ENCODE assay signal across 11 mouse cellular contexts in genomic region chr5:112282780-112283482, GRCm38 (mm10). TPM values are rescaled to one million over a fixed set of nuclear protein-coding genes. Genes with fewer than 3 reads are reported as not detected.
DNase-seq lines count a peak whose midpoint lies in the region; ATAC-seq and TF ChIP-seq lines count a peak whose summit lies in the region.
"Had no signal": no experiment of that assay in that cellular context is flagged by ENCODE, and none has a peak within 500 bp of the region (broad histone marks: within the 10 kb centered on the region; RNA-seq: fewer than 3 reads in every experiment).

No protein-coding gene starts in this region.

- peak overlapping the region; percentile 12; the same call in 1 of the 2 replicates for H3K4me2 ChIP-seq in heart, postnatal 0 days (ENCODE audit: low read depth, low read length)
- H3K4me2 ChIP-seq in stomach, embryonic 15.5 days, result peak overlapping the region; percentile 5; the same call in 1 of the 2 replicates
- H3K4me2 ChIP-seq: neural tube, embryonic 13.5 days had no signal

- H3K36me3 ChIP-seq in heart, embryonic 10.5 days, result no peaks in the 10 kb centered on the region
- peaks cover 81% of the 10 kb centered on the region for H3K36me3 ChIP-seq in megakaryocyte, embryonic 14.5 days (replicated peaks; ENCODE audit: low read length)
- no peaks in the 10 kb centered on the region for H3K36me3 ChIP-seq in heart, postnatal 0 days (replicated peaks; ENCODE audit: control insufficient read depth, insufficient read depth, low read length)
- H3K36me3 ChIP-seq in stomach, embryonic 15.5 days, result no peaks in the 10 kb centered on the region
- H3K36me3 ChIP-seq: neural tube, embryonic 13.5 days had no signal

- no peak overlapping the region for H3K4me3 ChIP-seq in heart, embryonic 10.5 days
- H3K4me3 ChIP-seq in megakaryocyte, embryonic 14.5 days (replicated peaks), result peak overlapping the region; percentile 97
- no peak overlapping the region for H3K4me3 ChIP-seq in heart, postnatal 0 days (ENCODE audit: low read depth, low read length)
- no peak overlapping the region for H3K4me3 ChIP-seq in stomach, embryonic 15.5 days (replicated peaks)
- H3K4me3 ChIP-seq: neural tube, embryonic 13.5 days had no signal

- no peak for DNase-seq in heart, embryonic 10.5 days (ENCODE audit: low spot score)
- DNase-seq in heart, postnatal 14 days, result no peak
- DNase-seq in heart, postnatal 0 days (ENCODE audit: low spot score), result no peak
- DNase-seq in MN1 (ENCODE audit: low spot score), result no peak
- DNase-seq in ovary, postnatal 10 days (ENCODE audit: low spot score), result no peak
- DNase-seq: layer of hippocampus, adult 9-11 months had no signal

- no peak for TF ChIP-seq CTCF in heart, postnatal 0 days (IDR thresholded peaks at IDR 0.05; ENCODE audit: low read depth)

- 56% methylated on average over 9 of the region's 9 CpGs for WGBS in heart, embryonic 10.5 days
- 52% methylated on average over 9 of the region's 9 CpGs for WGBS in heart, postnatal 0 days
- WGBS in stomach, embryonic 15.5 days, result 70% methylated on average over 9 of the region's 9 CpGs

- no peaks in the 10 kb centered on the region for H3K27me3 ChIP-seq in heart, embryonic 10.5 days (ENCODE audit: insufficient read depth, poor library complexity, severe bottlenecking)
- no peaks in the 10 kb centered on the region for H3K27me3 ChIP-seq in megakaryocyte, embryonic 14.5 days (replicated peaks)
- H3K27me3 ChIP-seq in heart, postnatal 0 days (ENCODE audit: control insufficient read depth, insufficient read depth, low read length), result no peaks in the 10 kb centered on the region
- no peaks in the 10 kb centered on the region for H3K27me3 ChIP-seq in stomach, embryonic 15.5 days (replicated peaks)
- H3K27me3 ChIP-seq: neural tube, embryonic 13.5 days had no signal

- peaks cover 88% of the 10 kb centered on the region for H3K4me1 ChIP-seq in heart, embryonic 10.5 days
- H3K4me1 ChIP-seq in megakaryocyte, embryonic 14.5 days, result peaks cover 100% of the 10 kb centered on the region
- H3K4me1 ChIP-seq in heart, postnatal 0 days (ENCODE audit: control insufficient read depth, insufficient read depth), result peaks cover 62% of the 10 kb centered on the region
- H3K4me1 ChIP-seq in stomach, embryonic 15.5 days, result peaks cover 41% of the 10 kb centered on the region

- TF ChIP-seq EP300 in heart, postnatal 0 days (IDR thresholded peaks at IDR 0.05; ENCODE audit: low read depth), result no peak

- H3K9ac ChIP-seq in heart, postnatal 0 days (replicated peaks; ENCODE audit: low read depth, low read length), result no peak overlapping the region
- H3K9ac ChIP-seq in stomach, embryonic 15.5 days, result no peak overlapping the region
- H3K9ac ChIP-seq: neural tube, embryonic 13.5 days had no signal

- ATAC-seq in megakaryocyte, adult 5-6 weeks (ENCODE audit: poor library complexity, severe bottlenecking), result no peak
- no peak for ATAC-seq in heart, postnatal 0 days (ENCODE audit: insufficient read depth, low read depth)
- no peak for ATAC-seq in stomach, embryonic 15.5 days (ENCODE audit: insufficient read depth, low FRiP score, low read depth)

- intact Hi-C loops in heart, postnatal 14 days (cut with DNase I), result loop anchor here (2.0 kb wide), 1 partner anchor 18 kb away; no protein-coding TSS in a partner anchor

- H3K9me3 ChIP-seq in heart, embryonic 10.5 days, result no peaks in the 10 kb centered on the region
- H3K9me3 ChIP-seq in megakaryocyte, embryonic 14.5 days, result no peaks in the 10 kb centered on the region
- H3K9me3 ChIP-seq in heart, postnatal 0 days (replicated peaks; ENCODE audit: control insufficient read depth, low read length), result no peaks in the 10 kb centered on the region
- no peaks in the 10 kb centered on the region for H3K9me3 ChIP-seq in stomach, embryonic 15.5 days
- H3K9me3 ChIP-seq: neural tube, embryonic 13.5 days had no signal

- peak overlapping the region; percentile 69; the same call in 1 of the 2 replicates for H3K27ac ChIP-seq in heart, embryonic 10.5 days
- H3K27ac ChIP-seq in heart, postnatal 0 days (ENCODE audit: low read depth), result peak overlapping the region; percentile 78
- peak overlapping the region; percentile 61; the same call in 1 of the 2 replicates for H3K27ac ChIP-seq in stomach, embryonic 15.5 days
- H3K27ac ChIP-seq: neural tube, embryonic 13.5 days had no signal

RNA-seq across cellular contexts. Expression of gene Tpst2, which starts 6.4 kb away (rescaled TPM):
- 34.1 and 41.2 TPM in 2 replicates for polyA plus RNA-seq in heart, embryonic 10.5 days (2016; fragmentation: Nextera tagmentation; extraction: Ambion mirVana)
- total RNA-seq in heart, postnatal 14 days (2021), result 10 to 100 TPM; 50.6 to 55.5 TPM
- 299 and 479 TPM in 2 replicates for polyA plus RNA-seq in megakaryocyte, embryonic 14.5 days (2012; ENCODE audit: insufficient read depth, low replicate concordance)
- total RNA-seq in megakaryocyte, adult 5-6 weeks (2015), result 52.1 and 57.5 TPM in 2 replicates
- total RNA-seq in megakaryocyte, adult 5-6 weeks (2017), result 69.2 and 77.0 TPM in 2 replicates
- 86.1 and 96.0 TPM in 2 replicates for total RNA-seq in heart, postnatal 0 days (2014; rRNA removed; ENCODE audit: low replicate concordance)
- 42.9 and 43.8 TPM in 2 replicates for polyA plus RNA-seq in heart, postnatal 0 days (2015; fragmentation: Nextera tagmentation; extraction: Ambion mirVana)
- 40.8 and 44.4 TPM in 2 replicates for polyA plus RNA-seq in stomach, embryonic 15.5 days (2015; fragmentation: Nextera tagmentation; extraction: Ambion mirVana)

RNA-seq across cellular contexts. Expression of gene Crybb1, which starts 27.3 kb away (rescaled TPM):
- not detected in 2 replicates for polyA plus RNA-seq in heart, embryonic 10.5 days (2016; fragmentation: Nextera tagmentation; extraction: Ambion mirVana)
- 1 to 10 TPM; 1.4 to 1.9 TPM for total RNA-seq in heart, postnatal 14 days (2021)
- 0.25 and 3.6 TPM in 2 replicates for polyA plus RNA-seq in megakaryocyte, embryonic 14.5 days (2012; ENCODE audit: insufficient read depth, low replicate concordance)
- 2.4 and 4.2 TPM in 2 replicates for total RNA-seq in megakaryocyte, adult 5-6 weeks (2015)
- 1.2 and 2.3 TPM in 2 replicates for total RNA-seq in megakaryocyte, adult 5-6 weeks (2017)
- not detected in 2 replicates for total RNA-seq in heart, postnatal 0 days (2014; rRNA removed; ENCODE audit: low replicate concordance)
- polyA plus RNA-seq in heart, postnatal 0 days (2015; fragmentation: Nextera tagmentation; extraction: Ambion mirVana), result 0.26 and 0.54 TPM in 2 replicates
- 4.0 TPM in 2 replicates for polyA plus RNA-seq in stomach, embryonic 15.5 days (2015; fragmentation: Nextera tagmentation; extraction: Ambion mirVana)
- total RNA-seq: megakaryocyte progenitor cell, adult 5-6 weeks had no signal

RNA-seq across cellular contexts. Expression of gene Cryba4, which starts 30.6 kb away (rescaled TPM):
- polyA plus RNA-seq in heart, embryonic 10.5 days (2016; fragmentation: Nextera tagmentation; extraction: Ambion mirVana), result 0.20 TPM in 1 of 2 replicates, not detected in the other
- 1 to 10 TPM; 7.2 to 7.8 TPM for total RNA-seq in heart, postnatal 14 days (2021)
- 9.4 and 17.2 TPM in 2 replicates for polyA plus RNA-seq in megakaryocyte, embryonic 14.5 days (2012; ENCODE audit: insufficient read depth, low replicate concordance)
- total RNA-seq in megakaryocyte, adult 5-6 weeks (2015), result 5.2 and 8.4 TPM in 2 replicates
- total RNA-seq in megakaryocyte, adult 5-6 weeks (2017), result 3.3 and 3.7 TPM in 2 replicates
- total RNA-seq in heart, postnatal 0 days (2014; rRNA removed; ENCODE audit: low replicate concordance), result 0.39 and 1.6 TPM in 2 replicates
- polyA plus RNA-seq in heart, postnatal 0 days (2015; fragmentation: Nextera tagmentation; extraction: Ambion mirVana), result 3.7 and 4.1 TPM in 2 replicates
- polyA plus RNA-seq in stomach, embryonic 15.5 days (2015; fragmentation: Nextera tagmentation; extraction: Ambion mirVana), result 1.7 TPM in 2 replicates
- total RNA-seq: megakaryocyte progenitor cell, adult 5-6 weeks had no signal

RNA-seq across cellular contexts. Expression of gene Tfip11, which starts 43.2 kb away (rescaled TPM):
- 26.4 and 26.9 TPM in 2 replicates for polyA plus RNA-seq in heart, embryonic 10.5 days (2016; fragmentation: Nextera tagmentation; extraction: Ambion mirVana)
- 10 to 100 TPM; 18.8 to 19.5 TPM for total RNA-seq in heart, postnatal 14 days (2021)
- polyA plus RNA-seq in megakaryocyte, embryonic 14.5 days (2012; ENCODE audit: insufficient read depth, low replicate concordance), result 30.3 and 35.0 TPM in 2 replicates
- 11.3 and 11.7 TPM in 2 replicates for total RNA-seq in megakaryocyte, adult 5-6 weeks (2015)
- 11.6 and 14.5 TPM in 2 replicates for total RNA-seq in megakaryocyte, adult 5-6 weeks (2017)
- total RNA-seq in heart, postnatal 0 days (2014; rRNA removed; ENCODE audit: low replicate concordance), result 6.5 and 11.4 TPM in 2 replicates
- polyA plus RNA-seq in heart, postnatal 0 days (2015; fragmentation: Nextera tagmentation; extraction: Ambion mirVana), result 11.7 TPM in 2 replicates
- polyA plus RNA-seq in stomach, embryonic 15.5 days (2015; fragmentation: Nextera tagmentation; extraction: Ambion mirVana), result 23.3 and 25.3 TPM in 2 replicates

RNA-seq across cellular contexts. Expression of gene Srrd, which starts 59.9 kb away (rescaled TPM):
- polyA plus RNA-seq in heart, embryonic 10.5 days (2016; fragmentation: Nextera tagmentation; extraction: Ambion mirVana), result 26.7 and 40.5 TPM in 2 replicates
- total RNA-seq in heart, postnatal 14 days (2021), result 1 to 10 TPM; 8.4 to 9.4 TPM
- polyA plus RNA-seq in megakaryocyte, embryonic 14.5 days (2012; ENCODE audit: insufficient read depth, low replicate concordance), result 23.5 and 26.3 TPM in 2 replicates
- total RNA-seq in megakaryocyte, adult 5-6 weeks (2015), result 31.2 and 35.1 TPM in 2 replicates
- total RNA-seq in megakaryocyte, adult 5-6 weeks (2017), result 20.7 and 21.7 TPM in 2 replicates
- total RNA-seq in heart, postnatal 0 days (2014; rRNA removed; ENCODE audit: low replicate concordance), result 57.9 and 65.2 TPM in 2 replicates
- 14.1 and 18.2 TPM in 2 replicates for polyA plus RNA-seq in heart, postnatal 0 days (2015; fragmentation: Nextera tagmentation; extraction: Ambion mirVana)
- polyA plus RNA-seq in stomach, embryonic 15.5 days (2015; fragmentation: Nextera tagmentation; extraction: Ambion mirVana), result 34.0 and 37.3 TPM in 2 replicates
